Mouse (Mus musculus): Measurements from ENCODE around the gene Osbpl8.

- TF ChIP-seq CTCF (IDR thresholded peaks at IDR 0.05; ENCODE audit: borderline replicate concordance, insufficient read depth, low read depth, low read length) (no peak), POLR2A (IDR thresholded peaks at IDR 0.05; ENCODE audit: borderline replicate concordance, insufficient read depth, low read length) (no peak)
These were observed 153.5 kb downstream of the Osbpl8 start for GRCm38 (mm10) chr10:111318021-111318420.

Measured in cerebellum, adult 2 months (tissue).